Mouse (Mus musculus): ENCODE data around the gene Nav1.
"Not testable (repeated sequence)": the region's sequence is repeated elsewhere in the genome, so short reads cannot be mapped to it uniquely, and the experiment has no call there.

Nav1 gene

DNA sequence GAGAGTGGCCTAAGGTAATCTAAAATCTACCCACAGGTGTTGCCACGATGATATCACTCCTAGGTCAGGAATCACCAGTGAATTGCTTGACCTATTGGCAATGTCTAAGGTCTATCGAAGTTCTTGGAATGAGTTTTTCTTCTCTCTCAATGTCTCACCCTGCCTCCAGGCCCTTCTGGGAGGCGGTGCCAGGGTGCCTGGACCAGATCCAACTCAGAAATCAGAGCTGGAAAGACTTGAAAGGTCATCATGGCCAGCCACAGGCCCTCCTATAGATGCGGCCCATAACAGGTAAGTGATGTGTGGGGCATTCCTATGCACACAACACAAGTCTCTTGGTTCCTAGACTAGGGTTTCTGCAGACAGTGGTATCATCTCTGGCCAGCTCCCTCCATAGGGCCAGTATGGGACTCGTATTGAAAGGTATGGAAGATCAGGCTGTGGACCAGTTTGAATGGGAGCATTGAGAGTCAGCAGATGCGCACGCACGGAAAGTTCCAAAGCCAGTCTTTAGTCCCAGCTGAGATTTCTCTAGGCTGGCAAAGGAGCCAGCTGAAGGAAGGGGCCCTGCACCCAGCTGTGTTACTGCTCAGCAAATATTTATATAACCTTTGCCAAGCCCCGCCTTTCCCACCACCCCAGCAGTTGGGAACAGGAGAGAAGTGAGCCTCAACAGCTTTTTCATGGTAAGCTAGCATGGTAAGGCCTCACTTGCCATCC lies 92.0 kb downstream of the Nav1 start:
- no peak for DNase-seq

DNA sequence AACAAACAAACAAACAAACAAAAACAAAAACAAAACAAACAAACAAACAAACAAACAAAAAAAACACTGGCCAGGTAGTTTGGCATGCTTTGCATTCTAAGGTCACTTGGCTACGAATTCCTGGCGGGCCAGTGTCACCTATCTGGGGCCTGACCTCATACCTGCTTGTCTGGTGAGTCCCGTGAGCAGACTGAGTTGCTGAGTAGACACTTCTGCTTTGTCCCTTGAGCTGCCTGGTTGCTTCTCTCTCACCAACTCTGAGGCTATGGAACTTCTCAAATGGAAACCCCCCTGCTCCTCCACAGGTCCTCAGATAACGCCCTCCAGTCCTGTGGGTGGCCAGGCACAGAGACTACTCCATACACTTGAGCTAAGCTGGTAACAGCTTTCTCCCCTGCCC lies 93.0 kb downstream of the Nav1 start:
- DNase-seq = no peak

DNA sequence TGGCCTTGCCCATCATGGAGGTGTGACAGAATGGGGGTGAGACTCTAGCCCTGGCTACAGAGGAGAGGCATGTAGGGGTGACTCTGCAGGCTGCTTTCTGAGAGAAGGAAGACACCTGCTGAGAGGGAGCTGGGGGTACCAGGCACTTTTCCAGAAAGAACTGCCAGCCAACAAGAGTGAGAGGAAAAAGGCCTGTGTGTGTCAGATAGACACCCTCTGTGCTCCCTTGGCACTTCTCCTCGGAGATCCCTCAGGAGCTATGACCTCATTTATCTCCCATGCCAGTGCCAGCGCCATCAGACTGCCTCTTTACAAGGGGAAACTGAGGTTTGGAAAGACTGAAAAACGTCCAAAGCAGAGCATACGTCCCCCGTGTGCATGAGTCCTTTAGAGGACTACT lies 93.6 kb downstream of the Nav1 start:
- no peak for DNase-seq

DNA sequence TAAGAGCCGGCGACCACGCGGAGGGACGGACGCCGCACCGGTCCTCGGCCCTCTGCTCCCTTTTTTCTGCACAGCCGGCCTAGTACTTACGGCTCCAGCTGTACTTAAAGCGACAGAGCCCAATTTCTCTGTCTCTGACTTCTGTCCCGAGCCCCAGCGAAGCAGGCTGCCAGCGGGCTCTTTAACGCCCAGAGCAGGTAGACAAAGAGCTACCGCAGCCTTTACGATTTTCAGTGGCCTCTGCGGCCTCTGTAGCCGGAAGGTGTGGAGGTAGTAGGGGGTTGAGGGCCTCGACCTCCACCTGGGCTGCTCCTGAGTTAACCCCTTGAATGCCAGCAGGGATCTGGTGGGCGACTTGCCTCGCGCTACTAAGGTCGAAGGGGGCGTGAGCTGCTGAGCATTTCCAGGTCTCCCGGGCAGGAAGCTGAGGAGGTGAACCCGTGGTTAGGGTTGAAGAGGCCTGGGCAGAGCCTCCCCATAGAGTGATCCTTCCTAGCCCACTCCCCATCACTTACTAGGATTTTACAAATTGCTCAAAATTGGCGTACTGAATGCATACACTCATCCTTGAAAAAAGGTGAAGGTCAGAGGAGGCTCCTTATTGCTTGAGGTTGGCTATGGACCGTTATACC lies 96.6 kb downstream of the Nav1 start:
- DNase-seq = peak; percentile 59

DNA sequence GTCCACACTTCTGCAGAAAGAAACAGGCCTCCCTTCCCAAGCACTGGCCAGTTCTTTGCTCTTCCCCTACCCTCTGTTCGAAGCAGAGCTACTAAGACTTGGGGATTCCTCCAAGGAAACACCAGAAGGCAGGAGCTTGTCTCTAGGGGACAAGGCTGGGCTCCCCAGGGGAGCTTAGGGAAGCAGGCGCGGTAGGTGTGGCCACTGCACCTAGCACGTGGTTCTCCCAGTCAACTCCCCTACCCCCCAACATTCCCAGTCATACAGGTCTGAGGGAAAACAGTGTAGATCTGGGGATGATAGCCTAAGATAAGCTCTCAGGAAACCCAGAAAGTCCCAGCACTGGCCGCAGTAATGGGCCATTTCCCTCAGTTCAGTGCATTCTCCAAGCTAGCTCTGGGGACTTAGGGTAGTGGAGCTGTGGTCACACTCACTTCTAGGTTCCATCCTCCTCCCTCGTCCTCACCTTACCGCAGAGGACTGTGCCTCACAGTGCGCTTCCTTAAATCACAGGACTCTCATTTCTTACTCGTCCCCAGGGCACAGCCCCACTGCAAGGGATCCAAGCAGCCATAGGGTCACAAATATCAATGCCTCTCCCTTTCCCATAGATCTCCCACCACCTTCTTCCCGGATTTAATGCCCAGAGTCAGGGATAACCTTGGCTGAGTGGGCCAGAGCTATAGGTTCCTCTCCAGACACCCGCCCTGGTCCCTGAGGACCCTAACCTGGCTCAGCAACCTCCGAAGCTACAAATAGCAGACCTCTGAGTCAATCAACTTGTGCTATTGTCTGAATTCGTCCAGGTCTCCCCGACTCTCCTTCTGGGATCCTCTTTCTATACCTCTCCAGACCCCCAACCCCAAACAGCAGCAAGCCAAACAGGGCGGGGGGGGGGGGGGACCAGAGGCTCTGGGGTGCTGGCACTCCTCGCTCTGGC lies 97.7 kb downstream of the Nav1 start:
- no peak for DNase-seq

DNA sequence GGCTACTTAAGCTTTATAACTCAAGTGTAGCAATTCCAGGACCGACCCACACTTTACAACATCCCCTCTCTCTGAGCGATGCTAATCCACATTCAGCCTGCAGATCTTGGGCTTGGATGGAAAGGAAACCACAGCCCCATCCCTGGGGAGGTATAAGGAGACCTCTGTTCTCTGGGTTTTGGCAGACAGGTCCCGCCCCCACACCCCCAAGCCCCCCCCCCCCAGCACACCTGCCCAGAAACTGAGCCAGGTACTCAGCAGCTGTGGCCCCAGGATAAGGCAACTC lies 98.8 kb downstream of the Nav1 start:
- no peak for DNase-seq

DNA sequence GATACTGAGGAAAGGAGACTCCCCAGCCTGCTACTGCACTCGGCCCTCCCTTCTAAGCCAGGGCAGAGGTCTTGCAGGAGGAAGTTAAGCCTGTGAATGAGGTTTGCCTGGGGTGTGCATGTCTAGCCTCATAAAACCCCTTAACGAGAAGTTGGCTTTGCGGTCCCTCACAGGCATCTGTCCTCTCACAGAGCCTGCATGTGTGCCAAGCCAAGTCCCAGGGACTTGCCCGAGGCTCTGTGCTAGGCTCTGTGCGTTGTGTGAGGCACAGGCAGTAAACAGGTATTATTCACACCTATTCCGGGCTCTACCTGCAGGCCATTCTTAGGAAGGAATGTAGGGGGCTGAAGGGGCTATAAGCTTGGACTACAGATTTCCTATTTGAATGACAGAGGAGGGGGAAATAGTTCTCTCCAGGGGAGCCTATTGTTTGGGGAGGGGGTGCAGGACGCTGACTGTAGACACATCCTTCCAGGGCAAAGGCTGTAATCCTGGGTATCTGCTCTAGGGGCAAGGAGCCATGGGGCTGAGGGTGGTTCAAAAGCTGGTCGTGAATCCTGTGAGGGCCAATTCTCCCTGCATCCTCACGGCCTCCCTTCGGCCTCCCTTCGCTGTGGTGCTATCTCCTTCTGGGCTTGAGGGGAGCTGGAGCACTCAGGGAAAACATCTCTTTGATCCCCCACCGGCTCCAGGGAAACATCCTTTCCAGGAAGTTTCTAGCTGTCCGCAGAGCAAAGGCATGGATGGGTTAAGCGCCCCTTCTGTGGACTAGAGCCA lies 99.3 kb downstream of the Nav1 start:
- DNase-seq = no peak

DNA sequence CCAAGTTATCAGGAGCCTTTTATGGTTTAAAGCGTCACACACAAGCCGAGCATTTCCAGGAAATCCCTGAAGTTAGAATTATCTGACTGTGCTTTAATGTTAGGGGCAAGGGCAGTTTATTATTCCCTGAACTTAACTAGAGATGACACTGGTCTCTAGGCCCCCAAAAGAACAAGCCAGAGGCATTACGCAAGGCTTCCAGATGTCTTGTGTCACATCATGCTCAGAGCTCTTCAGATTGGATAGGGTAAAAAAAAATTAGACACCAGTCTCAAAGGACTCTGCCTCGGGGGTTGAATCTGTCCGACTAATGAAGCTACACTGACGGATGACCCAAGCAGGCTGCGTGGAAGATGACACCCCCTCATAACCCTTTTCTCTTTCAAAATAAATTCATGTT lies 101.6 kb downstream of the Nav1 start:
- no peak for DNase-seq

DNA sequence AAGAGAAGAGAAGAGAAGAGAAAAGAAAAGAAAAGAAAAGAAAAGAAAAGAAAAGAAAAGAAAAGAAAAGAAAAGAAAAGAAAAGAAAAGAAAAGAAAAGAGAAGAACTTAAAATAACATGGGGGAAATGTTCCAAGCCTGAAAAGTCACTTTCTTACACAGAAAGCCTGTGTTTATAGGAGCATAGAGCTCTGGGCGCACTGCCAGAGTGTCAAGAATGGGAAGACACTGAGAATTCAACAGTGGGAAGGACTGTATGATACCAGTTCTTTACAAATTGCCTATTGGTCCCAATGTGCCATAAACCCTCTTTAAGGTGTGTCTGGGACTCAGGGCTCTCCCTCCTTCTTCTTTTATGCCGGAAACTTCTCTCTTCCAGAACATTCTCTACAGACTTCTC lies 103.7 kb downstream of the Nav1 start:
- no peak for DNase-seq

DNA sequence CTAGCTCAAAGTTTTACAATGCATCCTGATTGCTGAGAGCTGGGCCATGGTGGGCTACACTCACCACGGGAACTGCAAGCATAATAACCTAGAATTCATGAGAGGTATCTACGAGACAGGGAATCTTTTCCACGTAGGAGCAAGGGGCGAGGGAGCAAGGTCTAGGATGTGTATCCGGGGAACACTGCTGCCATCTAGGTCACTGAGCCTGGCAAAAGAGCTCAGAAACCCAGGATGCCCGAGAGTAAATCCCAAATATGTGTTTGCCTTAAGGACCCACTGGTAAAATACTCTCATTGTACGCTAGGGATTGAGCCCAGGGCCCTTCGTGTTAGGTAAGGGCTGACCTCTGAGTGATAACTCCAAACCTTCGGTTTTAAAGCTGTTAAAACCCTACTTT lies 104.3 kb downstream of the Nav1 start:
- DNase-seq = no peak

DNA sequence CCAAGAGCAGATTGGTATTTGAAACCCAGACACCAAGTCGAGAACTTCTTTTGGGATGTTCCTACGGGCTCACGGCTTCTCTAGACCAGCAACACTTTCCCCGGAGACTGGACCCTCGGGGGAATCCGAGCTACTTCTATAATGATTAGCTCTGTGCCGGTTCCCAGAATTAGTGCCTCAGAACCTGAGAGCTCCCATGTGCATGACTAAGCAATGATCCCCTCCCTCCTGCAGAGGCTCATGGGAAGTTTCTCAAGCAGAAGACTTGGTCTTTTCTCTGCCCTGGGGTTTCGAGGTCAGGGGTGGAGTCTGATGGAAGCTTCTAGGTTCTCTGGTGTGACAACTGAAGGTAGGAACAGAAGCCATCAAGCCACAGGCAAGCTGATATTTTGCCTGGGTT lies 105.0 kb downstream of the Nav1 start:
- no peak for DNase-seq

DNA sequence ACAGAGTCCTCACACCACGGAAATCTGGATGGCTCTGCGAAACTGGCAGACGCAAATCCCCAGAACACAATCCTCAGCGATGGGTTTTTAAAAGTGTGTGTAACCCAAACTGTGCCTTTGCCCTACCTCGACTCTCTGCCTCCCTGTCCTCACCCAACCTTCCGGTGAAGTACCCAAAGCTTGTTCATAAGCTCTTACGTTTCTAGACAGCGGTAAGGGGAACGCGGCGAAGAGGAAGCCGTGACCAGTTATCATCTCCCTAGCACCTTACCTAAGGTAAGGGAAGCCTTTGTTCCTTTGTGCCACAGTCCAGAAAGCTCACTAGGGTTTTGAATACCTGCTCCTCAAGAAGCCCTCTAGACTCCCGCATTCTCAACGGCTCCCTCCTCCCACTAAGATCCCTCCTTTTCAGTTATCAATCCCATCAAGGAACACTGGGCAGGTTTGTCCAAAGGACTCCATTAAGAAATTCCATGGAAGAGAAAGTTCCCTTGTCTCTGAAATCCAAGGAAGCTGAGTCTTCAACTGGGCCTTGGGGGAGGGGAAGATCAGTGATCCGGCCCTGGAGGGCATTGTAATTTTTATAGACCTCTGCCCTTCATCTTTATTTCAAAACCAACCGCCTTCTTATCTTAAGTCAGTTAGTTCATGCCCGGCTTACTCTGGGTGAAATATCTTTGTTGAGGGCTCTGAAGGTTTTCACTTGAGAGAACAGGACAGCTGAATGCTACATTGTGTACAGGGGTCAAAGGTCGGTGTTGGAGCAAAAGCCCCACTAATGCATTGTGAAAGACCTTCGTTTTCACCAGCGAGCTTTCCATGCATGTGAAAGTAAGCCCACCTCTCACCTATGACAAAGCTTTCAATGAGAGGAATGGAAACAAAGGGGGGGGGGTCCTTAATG lies 108.4 kb downstream of the Nav1 start:
- DNase-seq = no peak

DNA sequence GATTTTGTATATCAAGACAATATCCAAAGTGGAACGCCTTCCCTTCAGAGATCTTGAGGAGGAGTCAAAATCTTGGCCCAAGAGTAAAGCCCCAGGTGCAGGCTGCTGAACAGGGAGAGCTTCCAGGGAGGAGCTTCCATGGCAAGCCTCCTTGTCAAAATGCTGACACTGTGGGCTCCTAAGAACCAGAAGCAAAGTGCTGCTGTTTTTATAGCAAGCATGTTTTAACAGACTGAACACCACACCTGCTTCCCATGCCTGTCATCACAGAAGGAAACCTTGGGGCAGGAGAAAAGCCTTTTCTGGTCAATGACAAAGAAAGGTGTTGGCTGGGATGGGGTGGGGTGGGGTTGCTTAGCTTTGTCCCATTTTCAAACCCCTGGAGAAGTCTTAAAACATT lies 112.0 kb downstream of the Nav1 start:
- DNase-seq = no peak

DNA sequence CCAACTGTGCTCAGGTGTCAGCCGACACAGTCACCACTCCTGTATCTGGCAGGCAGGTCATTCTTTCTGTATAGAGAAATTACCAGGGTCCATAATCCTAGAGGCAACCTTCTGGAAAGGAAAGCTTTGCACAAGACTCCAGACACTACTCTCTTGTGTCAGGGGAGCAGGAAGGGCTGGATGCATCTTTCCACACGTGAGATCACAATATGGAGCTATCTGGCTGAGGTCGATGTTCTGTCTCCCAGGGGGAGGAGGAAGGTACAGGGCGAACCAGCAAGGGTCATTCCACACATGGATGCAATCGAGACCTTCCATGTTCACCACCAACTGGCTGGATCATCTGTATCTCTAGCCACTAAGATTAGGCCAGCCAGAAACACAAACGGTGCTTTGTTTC lies 113.2 kb downstream of the Nav1 start:
- DNase-seq = no peak

DNA sequence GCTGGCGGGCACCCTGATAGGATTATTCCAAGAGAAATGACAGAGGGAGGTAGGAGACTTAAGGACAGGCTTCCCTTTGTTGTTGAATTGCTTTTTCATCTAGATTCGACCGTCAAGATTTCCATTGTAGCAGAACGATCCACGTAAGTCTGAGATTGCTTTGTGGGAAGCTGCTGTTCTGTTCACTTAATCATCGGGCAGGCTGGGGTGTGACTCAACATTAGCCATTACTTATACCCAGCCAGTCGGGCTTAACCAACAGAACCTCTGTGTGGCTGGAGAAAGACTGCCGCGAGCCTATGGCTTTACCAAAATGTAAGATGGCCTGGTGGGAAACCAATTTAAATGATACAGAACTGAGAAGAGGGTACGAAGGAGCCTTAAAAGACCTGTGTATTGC lies 114.7 kb downstream of the Nav1 start:
- no peak for DNase-seq

DNA sequence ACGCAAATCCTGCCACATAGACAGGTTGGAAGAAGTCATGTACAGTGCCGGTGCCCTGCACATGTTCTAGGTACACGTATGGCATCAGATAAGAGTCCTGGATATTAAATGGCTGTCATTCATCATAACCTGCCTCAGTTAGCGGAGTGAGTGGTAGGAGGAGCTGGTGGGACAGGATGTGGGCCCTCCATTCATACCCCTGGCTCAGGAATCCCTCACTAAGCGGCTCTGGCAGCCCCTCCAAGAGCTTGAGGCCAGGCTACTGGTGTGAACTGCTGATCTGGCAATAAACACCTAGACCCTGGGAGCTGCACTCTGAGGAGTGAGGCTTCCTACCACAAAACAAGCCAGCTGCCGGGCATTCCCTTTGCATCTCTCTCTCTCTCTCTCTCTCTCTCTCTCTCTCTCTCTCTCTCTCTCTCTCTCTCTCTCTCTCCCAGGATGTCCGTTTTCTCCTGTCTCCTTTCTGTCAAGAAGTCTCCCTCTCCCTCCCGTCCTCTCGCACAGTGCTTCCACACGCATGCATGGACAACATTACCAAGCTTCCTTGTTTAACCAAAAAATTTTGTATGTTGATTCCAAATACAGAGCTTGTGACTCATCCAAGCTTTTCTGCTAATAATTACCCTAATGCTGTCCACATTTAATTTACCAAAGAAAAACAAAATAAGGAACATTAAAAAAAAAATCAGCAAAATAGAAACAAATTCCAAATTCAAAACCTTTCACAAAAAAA lies 116.0 kb downstream of the Nav1 start:
- no peak for DNase-seq

DNA sequence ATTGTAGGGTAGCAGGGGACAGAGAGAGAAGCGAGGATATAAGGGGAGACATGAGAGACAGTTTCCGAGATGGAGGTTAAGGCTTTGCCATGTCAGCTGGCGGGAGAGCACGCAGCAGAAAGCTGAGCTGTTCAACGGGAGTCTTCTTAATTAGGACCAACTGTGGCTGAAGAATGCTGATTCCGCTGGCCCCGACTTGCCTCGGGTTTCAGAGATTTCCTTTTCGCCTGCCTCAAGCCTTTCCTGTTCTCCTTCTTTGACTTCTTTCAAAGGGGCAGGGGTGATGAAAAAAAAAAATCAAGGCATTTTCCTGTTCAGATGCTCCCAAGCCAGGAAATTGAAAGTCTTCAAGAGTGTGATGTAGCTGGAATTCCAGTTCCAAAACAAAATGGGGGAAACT lies 118.2 kb downstream of the Nav1 start:
- no peak for DNase-seq

DNA sequence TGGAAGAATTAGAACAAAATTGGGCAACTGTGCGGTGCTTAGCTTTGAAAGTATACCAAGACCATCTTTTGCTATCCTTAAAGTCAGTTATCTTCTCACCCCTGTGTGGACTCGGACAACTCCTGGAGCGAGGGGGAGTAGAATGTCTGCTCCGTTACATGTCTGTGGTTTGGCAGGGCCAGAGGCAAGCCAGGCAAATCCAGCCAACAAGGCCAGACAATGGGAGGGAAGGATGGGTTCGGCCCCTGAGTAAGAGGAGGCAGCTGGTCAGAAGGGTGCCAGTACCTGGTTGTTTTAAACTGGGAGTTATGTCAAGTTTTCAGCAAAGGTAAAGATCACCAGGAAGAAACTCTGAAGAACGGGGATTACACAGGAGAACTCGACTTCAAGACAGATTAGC lies 121.9 kb downstream of the Nav1 start:
- DNase-seq = no peak

DNA sequence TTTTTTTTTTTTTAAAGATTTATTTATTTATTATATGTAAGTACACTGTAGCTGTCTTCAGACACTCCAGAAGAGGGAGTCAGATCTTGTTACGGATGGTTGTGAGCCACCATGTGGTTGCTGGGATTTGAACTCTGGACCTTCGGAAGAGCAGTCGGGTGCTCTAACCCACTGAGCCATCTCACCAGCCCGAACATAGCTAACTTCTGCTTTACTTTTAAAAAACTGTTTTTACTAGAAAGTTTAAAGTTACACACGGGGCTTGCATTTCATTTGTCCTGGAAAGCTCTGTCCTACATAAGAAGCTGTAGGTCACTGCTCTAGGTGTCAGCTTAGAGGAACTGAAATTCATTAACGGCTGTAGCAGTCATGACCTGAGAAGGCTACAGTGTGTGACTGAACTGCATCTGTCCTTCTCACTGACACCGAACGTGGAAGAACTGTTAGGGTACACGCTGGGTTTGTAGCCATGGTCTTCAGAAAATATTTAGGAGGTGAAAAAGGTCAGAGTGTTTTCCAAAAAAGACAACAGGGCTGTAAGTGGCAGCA lies 122.5 kb downstream of the Nav1 start:
- not testable (repeated sequence) for DNase-seq

DNA sequence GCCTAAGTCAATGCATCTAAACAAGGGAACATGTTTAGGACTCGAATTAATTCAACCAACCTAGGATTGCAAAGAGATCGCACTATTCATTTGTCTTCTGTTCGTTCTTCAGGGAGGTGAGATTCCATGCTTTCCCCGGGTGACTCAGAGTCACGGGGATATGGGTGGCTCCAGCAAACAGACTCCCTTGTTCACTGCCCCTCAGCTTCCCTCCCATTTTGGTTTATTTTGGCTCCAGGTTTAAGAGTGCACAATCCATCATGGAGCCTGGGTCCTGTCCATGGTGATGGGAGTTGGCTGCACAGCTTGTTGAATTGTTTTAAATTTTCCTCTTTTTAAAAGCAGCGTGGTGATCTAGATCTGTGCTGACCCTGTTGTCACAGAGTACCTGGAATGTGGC lies 123.1 kb downstream of the Nav1 start:
- DNase-seq = no peak

DNA sequence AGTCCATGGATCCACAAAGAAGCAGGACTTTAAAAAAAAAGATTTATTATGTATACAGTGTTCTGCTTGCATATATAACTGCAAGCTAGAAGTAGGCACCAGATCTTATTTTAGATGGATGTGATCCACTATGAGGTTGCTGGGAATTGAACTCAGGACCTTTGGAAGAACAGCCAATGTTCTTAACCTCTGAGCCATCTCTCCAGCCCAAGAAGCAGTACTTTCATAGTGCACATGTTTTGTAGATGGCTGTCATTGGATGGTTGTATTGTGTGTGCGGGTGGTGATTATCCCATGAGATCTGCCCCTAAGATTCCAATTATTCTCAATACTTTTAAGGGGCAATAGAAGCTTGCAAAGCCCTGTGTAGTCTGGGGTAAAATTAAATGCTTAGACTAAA lies 124.4 kb downstream of the Nav1 start:
- no peak for DNase-seq
